ENCODE assay signal across 19 mouse cellular contexts in the genomic region with DNA sequence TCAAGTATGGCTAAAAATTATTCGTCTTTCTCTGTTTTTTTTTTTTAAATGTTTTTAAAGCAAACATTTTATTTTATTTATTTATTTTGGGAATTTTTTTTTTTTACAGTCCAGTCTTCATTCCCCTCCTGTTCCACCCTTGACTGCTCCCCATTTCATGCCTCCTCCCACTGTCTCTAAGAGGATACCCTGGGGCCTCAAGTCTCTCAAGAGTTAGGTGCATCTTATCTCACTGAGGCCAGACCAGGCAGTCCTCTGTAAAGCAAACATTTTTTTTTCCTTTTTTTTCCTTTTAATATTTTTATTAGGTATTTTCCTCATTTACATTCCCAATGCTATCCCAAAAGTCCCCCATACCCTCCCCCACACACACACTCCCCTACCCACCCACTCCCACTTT.
DNase-seq lines count a peak whose midpoint lies in the region; ATAC-seq and TF ChIP-seq lines count a peak whose summit lies in the region.
"Had no signal": no experiment of that assay in that cellular context is flagged by ENCODE, and none has a peak within 500 bp of the region (broad histone marks: within the 10 kb centered on the region; RNA-seq: fewer than 3 reads in every experiment).

No protein-coding gene starts in this region.

- peak overlapping the region; percentile 81 for H3K27ac ChIP-seq in heart, embryonic 10.5 days
- H3K27ac ChIP-seq in lung, embryonic 14.5 days (ENCODE audit: low read depth) = no peak overlapping the region
- no peak overlapping the region for H3K27ac ChIP-seq in intestine, embryonic 16.5 days (ENCODE audit: low read length)
- H3K27ac ChIP-seq in liver, postnatal 0 days (ENCODE audit: low read depth) = peak overlapping the region; percentile 71
- H3K27ac ChIP-seq: embryonic facial prominence, embryonic 12.5 days; hindbrain, embryonic 15.5 days; midbrain, embryonic 10.5 days had no signal

- TF ChIP-seq CTCF in lung, embryonic 14.5 days (IDR thresholded peaks at IDR 0.05; ENCODE audit: low read depth) = no peak
- TF ChIP-seq CTCF in liver, postnatal 0 days (IDR thresholded peaks at IDR 0.05; ENCODE audit: low read depth) = no peak

- H3K27me3 ChIP-seq in heart, embryonic 10.5 days (ENCODE audit: insufficient read depth, poor library complexity, severe bottlenecking) = no peaks in the 10 kb centered on the region
- H3K27me3 ChIP-seq in lung, embryonic 14.5 days (ENCODE audit: insufficient read depth, low read length) = no peaks in the 10 kb centered on the region
- no peaks in the 10 kb centered on the region for H3K27me3 ChIP-seq in intestine, embryonic 16.5 days (replicated peaks; ENCODE audit: control insufficient read depth, insufficient read depth, low read length)
- no peaks in the 10 kb centered on the region for H3K27me3 ChIP-seq in liver, postnatal 0 days (ENCODE audit: insufficient read depth, low read length)
- H3K27me3 ChIP-seq: embryonic facial prominence, embryonic 12.5 days; hindbrain, embryonic 15.5 days had no signal

- 74% methylated on average over 1 of the region's 1 CpGs for WGBS in heart, embryonic 10.5 days
- WGBS in lung, embryonic 14.5 days = 40% methylated on average over 1 of the region's 1 CpGs
- WGBS in intestine, embryonic 16.5 days = 73% methylated on average over 1 of the region's 1 CpGs
- 78% methylated on average over 1 of the region's 1 CpGs for WGBS in liver, postnatal 0 days (ENCODE audit: insufficient replicate concordance)

- no peaks in the 10 kb centered on the region for H3K36me3 ChIP-seq in heart, embryonic 10.5 days
- H3K36me3 ChIP-seq in lung, embryonic 14.5 days (ENCODE audit: insufficient read depth) = no peaks in the 10 kb centered on the region
- H3K36me3 ChIP-seq in intestine, embryonic 16.5 days (ENCODE audit: control insufficient read depth, insufficient read depth, low read length) = no peaks in the 10 kb centered on the region
- no peaks in the 10 kb centered on the region for H3K36me3 ChIP-seq in liver, postnatal 0 days (replicated peaks; ENCODE audit: insufficient read depth, low read length)
- H3K36me3 ChIP-seq: embryonic facial prominence, embryonic 12.5 days; hindbrain, embryonic 15.5 days; midbrain, embryonic 10.5 days had no signal

- peak overlapping the region; percentile 51 for H3K4me3 ChIP-seq in heart, embryonic 10.5 days
- no peak overlapping the region for H3K4me3 ChIP-seq in lung, embryonic 14.5 days (ENCODE audit: low read depth, low read length)
- H3K4me3 ChIP-seq in intestine, embryonic 16.5 days (ENCODE audit: low read length) = no peak overlapping the region
- no peak overlapping the region for H3K4me3 ChIP-seq in liver, postnatal 0 days (ENCODE audit: low read depth, low read length)
- H3K4me3 ChIP-seq: embryonic facial prominence, embryonic 12.5 days; hindbrain, embryonic 15.5 days; midbrain, embryonic 10.5 days had no signal

- peak overlapping the region; percentile 47; the same call in 1 of the 2 replicates for H3K4me2 ChIP-seq in lung, embryonic 14.5 days
- no peak overlapping the region for H3K4me2 ChIP-seq in intestine, embryonic 16.5 days (ENCODE audit: low read depth, low read length)
- peak overlapping the region; percentile 67 for H3K4me2 ChIP-seq in liver, postnatal 0 days (ENCODE audit: low read depth, low read length)
- H3K4me2 ChIP-seq: embryonic facial prominence, embryonic 12.5 days had no signal

- ATAC-seq in lung, embryonic 14.5 days (ENCODE audit: insufficient read depth) = peak; percentile 87
- ATAC-seq in intestine, embryonic 16.5 days = peak; percentile 84
- ATAC-seq in liver, postnatal 0 days = peak; percentile 93
- ATAC-seq: CD4-positive, CD25-positive, alpha-beta regulatory T cell, adult 4 months had no signal

- no peak for DNase-seq in heart, embryonic 10.5 days (ENCODE audit: low spot score)
- DNase-seq in heart, adult 8-10 months (ENCODE audit: low spot score) = no peak
- no peak for DNase-seq in lung, embryonic 14.5 days
- no peak for DNase-seq in lung, postnatal 25 days (ENCODE audit: low spot score)
- DNase-seq in liver, postnatal 0 days = no peak
- no peak for DNase-seq in embryo, embryonic 9.5 days (ENCODE audit: extremely low spot score)
- no peak for DNase-seq in kidney, postnatal 25 days
- DNase-seq: adrenal gland, postnatal 10 days; cerebellum, adult 2 months; gastrocnemius, postnatal 14 days; kidney, adult 18-20 months; kidney, postnatal 36 days; lung, postnatal 36 days; retina, postnatal 1 day had no signal

- H3K9ac ChIP-seq in lung, embryonic 14.5 days = no peak overlapping the region
- no peak overlapping the region for H3K9ac ChIP-seq in intestine, embryonic 16.5 days (ENCODE audit: low read depth, low read length)
- no peak overlapping the region for H3K9ac ChIP-seq in liver, postnatal 0 days (replicated peaks)
- H3K9ac ChIP-seq: embryonic facial prominence, embryonic 12.5 days; hindbrain, embryonic 15.5 days had no signal

- no peak for TF ChIP-seq EP300 in liver, postnatal 0 days (IDR thresholded peaks at IDR 0.05; ENCODE audit: low read depth)

- H3K4me1 ChIP-seq in heart, embryonic 10.5 days = 0 out of 2 replicates have a peak, but pooled peaks cover 5% of the 10 kb centered on the region
- H3K4me1 ChIP-seq in lung, embryonic 14.5 days (ENCODE audit: insufficient read depth) = no peaks in the 10 kb centered on the region
- 0 out of 2 replicates have a peak, but pooled peaks cover 3% of the 10 kb centered on the region for H3K4me1 ChIP-seq in intestine, embryonic 16.5 days (ENCODE audit: control insufficient read depth, insufficient read depth, low read length)
- no peaks in the 10 kb centered on the region; the same call in 1 of the 2 replicates for H3K4me1 ChIP-seq in liver, postnatal 0 days (ENCODE audit: insufficient read depth)
- H3K4me1 ChIP-seq: embryonic facial prominence, embryonic 12.5 days; hindbrain, embryonic 15.5 days; midbrain, embryonic 10.5 days had no signal

- no peaks in the 10 kb centered on the region for H3K9me3 ChIP-seq in heart, embryonic 10.5 days
- H3K9me3 ChIP-seq in lung, embryonic 14.5 days (ENCODE audit: low read depth, low read length) = no peaks in the 10 kb centered on the region
- H3K9me3 ChIP-seq in intestine, embryonic 16.5 days (ENCODE audit: control insufficient read depth, low read length) = no peaks in the 10 kb centered on the region
- H3K9me3 ChIP-seq in liver, postnatal 0 days (ENCODE audit: low read length) = no peaks in the 10 kb centered on the region
- H3K9me3 ChIP-seq: embryonic facial prominence, embryonic 12.5 days; hindbrain, embryonic 15.5 days; midbrain, embryonic 10.5 days had no signal

Comparison
In these comparisons a context has a peak if more than half of its experiments do, and no peak if none do; other contexts are left out.
1. H3K27ac ChIP-seq: peak in heart, embryonic 10.5 days (single experiment) and liver, postnatal 0 days (single experiment); none in lung, embryonic 14.5 days (single experiment) and intestine, embryonic 16.5 days (single experiment).
2. Peak in every context shown above with its lines, with median percentiles within 50 percentile points of each other: ATAC-seq.